Mouse (Mus musculus) hindbrain, postnatal 0 days (tissue): Measurements from ENCODE around the gene Cyp2f2. TPM values are rescaled to one million over a fixed set of nuclear protein-coding genes. Genes with fewer than 3 reads are reported as not detected.

Source experiments
- ATAC-seq: fragments of 200-750 bp; cut with Nextera tagmentation; 2 replicates; pipeline ENCODE4 v1.8.0; 2017; ENCODE audit warnings: mild to moderate bottlenecking, moderate TSS enrichment, moderate library complexity
- DNase-seq: peaks from one replicate; pipeline ENCODE4 v3.0.0-alpha.2; 2015; ENCODE audit warnings: low spot score
- H3K27ac ChIP-seq: fragments of 300-500 bp; sonication (generic); 2 replicates; pipeline ENCODE4 v1.5.1; 2014; ENCODE audit warnings: mild to moderate bottlenecking
- H3K27me3 ChIP-seq: fragments of 300-500 bp; sonication (generic); 2 replicates; pipeline ENCODE4 v1.6.1; 2014; ENCODE audit warnings: low read length, mixed read lengths; ENCODE audit not compliant: insufficient read depth
- H3K36me3 ChIP-seq: fragments of 300-500 bp; sonication (generic); 2 replicates; pipeline ENCODE4 v1.6.1; 2014; ENCODE audit warnings: low read length, mixed read lengths; ENCODE audit not compliant: insufficient read depth
- H3K4me1 ChIP-seq: fragments of 300-500 bp; sonication (generic); 2 replicates; pipeline ENCODE4 v1.6.1; 2014; ENCODE audit warnings: antibody characterized with exemption, low read length, mixed read lengths; ENCODE audit not compliant: insufficient read depth
- H3K4me2 ChIP-seq: fragments of 300-500 bp; sonication (generic); 2 replicates; pipeline ENCODE4 v1.6.1; 2014; ENCODE audit warnings: low read depth, mild to moderate bottlenecking, low read length, moderate library complexity, mixed read lengths
- H3K4me3 ChIP-seq: fragments of 300-500 bp; sonication (generic); 2 replicates; pipeline ENCODE4 v1.5.1; 2014; ENCODE audit warnings: low read length
- H3K9ac ChIP-seq: fragments of 300-500 bp; sonication (generic); replicated peaks from 2 replicates; pipeline ENCODE4 v1.6.1; 2014; ENCODE audit warnings: mild to moderate bottlenecking, low read length, moderate library complexity, mixed read lengths
- H3K9me3 ChIP-seq: fragments of 300-500 bp; sonication (generic); 2 replicates; pipeline ENCODE4 v1.6.1; 2016; ENCODE audit warnings: low read length, mixed read lengths
- CTCF ChIP-seq: IDR thresholded peaks from 2 replicates; pipeline ENCODE4 v1.5.1; 2016; ENCODE audit warnings: antibody characterized with exemption, control low read depth, low read depth
- WGBS: fragments of 180-500 bp; shearing (Covaris S2); extraction: QIAGEN DNeasy Blood & Tissue Kit; methylation state at CpG from one replicate; pipeline ENCODE4 v1.1.7; 2014; 5-methylcytosine and 5-hydroxymethylcytosine counted together
- polyA plus RNA-seq: library from polyadenylated mRNA; unstranded; fragments of >200 nt; fragmentation: Nextera tagmentation; extraction: Ambion mirVana; gene quantifications from 2 replicates; pipeline ENCODE4 v1.2.1, GENCODE M21; 2015
- total RNA-seq: library from RNA; depleted of rRNA; stranded (reverse); fragments of >200 nt; gene quantifications from 2 replicates; pipeline ENCODE4 v1.2.3, GENCODE M21; 2014

The Cyp2f2 gene
- total and polyA plus RNA-seq, 2 experiments from 2014 or later = 0.36 TPM; not detected in 1

DNA sequence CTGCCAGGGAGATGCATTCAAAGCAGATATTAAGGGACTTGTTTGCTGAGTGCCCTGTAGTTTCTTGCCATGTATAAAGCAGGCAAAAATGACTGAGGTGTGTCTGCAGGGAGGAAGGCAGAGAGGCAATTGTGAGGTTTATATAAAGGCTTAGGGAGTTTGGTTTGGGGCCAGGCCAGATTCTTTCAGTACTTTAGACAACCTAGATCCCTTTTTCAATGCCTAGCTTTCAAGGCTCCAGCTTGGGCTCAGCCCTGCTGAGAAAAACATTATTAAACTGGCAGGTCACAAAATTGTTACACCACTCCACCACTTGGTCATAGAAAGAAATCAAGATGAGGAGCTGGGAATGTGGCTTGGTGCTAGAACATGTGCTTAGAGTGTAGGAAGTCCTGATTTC, 9.4 kb upstream of the Cyp2f2 start:
- H3K4me3 ChIP-seq = no peak overlapping the region
- ATAC-seq (no peak), DNase-seq (no peak)
- H3K9me3 ChIP-seq = no peaks in the 10 kb centered on the region
- H3K9ac ChIP-seq = no peak overlapping the region
- H3K36me3 ChIP-seq = no peaks in the 10 kb centered on the region
- H3K27me3 ChIP-seq = no peaks in the 10 kb centered on the region
- H3K27ac ChIP-seq = no peak overlapping the region
- no peak overlapping the region for H3K4me2 ChIP-seq
- no peak for TF ChIP-seq CTCF
- H3K4me1 ChIP-seq = no peaks in the 10 kb centered on the region

DNA sequence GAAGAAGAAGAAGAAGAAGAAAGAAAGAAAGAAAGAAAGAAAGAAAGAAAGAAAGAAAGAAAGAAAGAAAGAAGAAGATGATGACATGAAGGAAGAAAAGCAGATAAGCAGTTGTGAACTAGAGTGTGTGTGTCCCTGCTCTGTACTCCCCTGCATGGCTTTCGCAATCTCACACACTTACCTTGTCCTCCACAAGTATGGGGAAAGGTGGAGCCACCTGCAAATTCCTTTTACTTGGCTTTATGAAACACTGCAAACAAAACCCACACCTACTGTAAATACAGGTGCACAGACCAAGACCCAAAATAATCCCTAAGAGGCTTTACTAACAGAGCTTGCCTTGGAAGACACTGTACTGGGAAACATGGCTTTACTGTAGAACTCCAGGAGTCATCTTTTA, 8.7 kb upstream of the Cyp2f2 start:
- TF ChIP-seq CTCF = no peak
- H3K27me3 ChIP-seq = no peaks in the 10 kb centered on the region
- no peak overlapping the region for H3K9ac ChIP-seq
- no peak overlapping the region for H3K27ac ChIP-seq
- no peak overlapping the region for H3K4me3 ChIP-seq
- DNase-seq (no peak), ATAC-seq (no peak)
- no peaks in the 10 kb centered on the region for H3K9me3 ChIP-seq
- no peaks in the 10 kb centered on the region for H3K4me1 ChIP-seq
- H3K4me2 ChIP-seq = no peak overlapping the region
- H3K36me3 ChIP-seq = no peaks in the 10 kb centered on the region
- 89% methylated on average over 1 of the region's 1 CpGs for WGBS

DNA sequence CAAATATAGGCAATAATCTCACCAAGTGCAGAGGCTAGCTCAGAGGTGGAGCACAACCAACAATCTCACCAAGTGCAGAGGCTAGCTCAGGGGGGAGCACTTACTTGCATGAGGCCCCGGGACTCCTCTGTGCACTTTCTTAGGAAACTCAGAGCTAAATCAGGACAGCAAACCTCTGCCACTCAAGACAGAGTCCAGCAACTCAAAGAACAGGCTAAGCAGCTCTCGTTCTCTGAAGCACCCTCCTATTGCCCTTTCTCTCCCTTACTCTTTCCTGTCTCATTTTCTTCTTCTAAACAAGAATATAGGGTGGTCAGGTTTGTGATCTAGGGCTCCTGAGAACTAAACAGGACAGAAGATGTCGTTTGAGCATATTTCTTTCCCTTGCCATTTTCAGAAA, 7.7 kb upstream of the Cyp2f2 start:
- Histone ChIP-seq H3K9me3 (no peaks in the 10 kb centered on the region), H3K27ac (no peak overlapping the region), H3K4me1 (no peaks in the 10 kb centered on the region), H3K27me3 (no peaks in the 10 kb centered on the region), H3K4me3 (no peak overlapping the region), H3K4me2 (no peak overlapping the region), H3K36me3 (no peaks in the 10 kb centered on the region), H3K9ac (no peak overlapping the region)
- DNase-seq = no peak
- no peak for TF ChIP-seq CTCF
- 81% methylated on average over 3 of the region's 3 CpGs for WGBS
- ATAC-seq = no peak

DNA sequence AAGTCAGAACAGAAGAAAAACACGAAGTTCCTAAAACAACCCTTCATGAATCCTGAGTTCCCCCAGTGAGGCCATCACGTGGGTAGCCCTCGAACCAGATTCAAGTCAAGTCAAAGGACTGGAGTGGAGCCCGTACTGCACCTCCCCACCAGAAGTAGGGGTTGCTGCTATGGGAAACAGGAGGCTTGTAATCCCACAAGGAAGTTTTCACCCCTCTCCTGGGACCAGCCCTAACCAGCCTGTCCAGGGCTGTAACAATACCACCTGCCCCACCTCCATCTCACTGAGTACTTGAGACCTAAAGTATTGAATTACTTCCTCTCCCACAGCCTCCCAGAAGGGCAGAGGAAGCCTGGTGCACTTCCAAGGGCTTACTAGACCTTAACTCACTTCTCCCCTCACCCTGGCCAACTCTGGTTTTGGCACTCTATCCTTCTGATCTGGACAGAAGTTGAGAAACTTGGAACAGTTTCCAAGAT, 1.6 kb upstream of the Cyp2f2 start:
- no peak for TF ChIP-seq CTCF
- ATAC-seq (no peak), DNase-seq (no peak)
- WGBS = 63% methylated on average over 4 of the region's 4 CpGs
- no peaks in the 10 kb centered on the region for H3K27me3 ChIP-seq
- no peaks in the 10 kb centered on the region for H3K36me3 ChIP-seq
- no peak overlapping the region for H3K9ac ChIP-seq
- no peaks in the 10 kb centered on the region for H3K4me1 ChIP-seq
- no peak overlapping the region for H3K4me3 ChIP-seq
- no peak overlapping the region for H3K27ac ChIP-seq
- H3K9me3 ChIP-seq = no peaks in the 10 kb centered on the region
- no peak overlapping the region for H3K4me2 ChIP-seq

DNA sequence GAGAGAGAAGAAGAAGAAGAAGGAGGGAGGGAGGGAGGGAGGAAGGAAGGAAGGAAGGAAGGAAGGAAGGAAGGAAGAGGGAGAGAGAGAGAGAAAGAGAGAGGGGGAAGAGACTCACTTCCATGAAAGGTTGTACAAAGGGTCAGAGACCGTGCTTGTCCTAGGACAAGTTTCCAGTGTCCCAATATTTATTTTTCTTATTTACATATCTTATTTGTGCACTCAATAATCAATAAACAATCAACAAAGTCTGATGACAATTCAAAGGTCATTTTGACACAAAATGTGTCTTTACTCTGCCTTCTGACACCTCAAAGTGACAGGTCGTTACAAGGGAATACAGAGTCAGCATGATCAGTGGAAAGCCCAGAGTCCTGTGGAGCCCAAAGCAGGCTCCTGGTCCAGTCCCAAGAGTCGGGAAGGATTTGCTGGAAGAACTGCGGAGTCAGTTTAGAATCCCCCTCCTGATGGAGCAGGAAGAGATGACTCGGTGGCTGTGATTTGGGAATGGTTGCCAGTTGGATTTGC, 4.7 kb downstream of the Cyp2f2 start:
- Histone ChIP-seq H3K9me3 (no peaks in the 10 kb centered on the region), H3K4me2 (no peak overlapping the region), H3K4me1 (no peaks in the 10 kb centered on the region), H3K27ac (no peak overlapping the region), H3K9ac (no peak overlapping the region), H3K36me3 (no peaks in the 10 kb centered on the region), H3K4me3 (no peak overlapping the region), H3K27me3 (no peaks in the 10 kb centered on the region)
- no peak for DNase-seq
- 74% methylated on average over 5 of the region's 5 CpGs for WGBS
- no peak for TF ChIP-seq CTCF
- no peak for ATAC-seq

DNA sequence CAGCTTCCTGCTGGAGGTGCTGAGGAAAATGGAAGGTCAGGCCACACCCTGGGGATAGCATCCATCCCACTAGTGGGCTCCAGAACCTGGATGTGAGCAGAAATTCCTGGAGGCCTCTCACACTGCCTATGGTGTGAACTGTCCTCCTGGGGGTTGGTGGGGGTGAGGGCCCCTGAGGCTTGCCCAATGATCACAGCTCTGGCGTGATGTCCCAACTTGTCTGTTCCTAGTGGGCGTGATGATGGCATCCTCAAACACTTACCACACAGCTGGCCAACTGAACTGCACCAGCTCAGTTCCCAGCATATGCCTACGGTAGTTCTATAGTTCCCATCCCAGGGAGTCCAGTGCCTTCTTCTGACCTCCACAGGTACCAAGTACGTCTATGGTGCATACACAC, 5.3 kb downstream of the Cyp2f2 start:
- H3K27ac ChIP-seq = no peak overlapping the region
- H3K36me3 ChIP-seq = no peaks in the 10 kb centered on the region
- ATAC-seq (no peak), DNase-seq (no peak)
- no peaks in the 10 kb centered on the region for H3K27me3 ChIP-seq
- no peaks in the 10 kb centered on the region for H3K4me1 ChIP-seq
- H3K4me3 ChIP-seq = no peak overlapping the region
- TF ChIP-seq CTCF = no peak
- 94% methylated on average over 4 of the region's 4 CpGs for WGBS
- no peaks in the 10 kb centered on the region for H3K9me3 ChIP-seq
- H3K4me2 ChIP-seq = no peak overlapping the region
- H3K9ac ChIP-seq = no peak overlapping the region

DNA sequence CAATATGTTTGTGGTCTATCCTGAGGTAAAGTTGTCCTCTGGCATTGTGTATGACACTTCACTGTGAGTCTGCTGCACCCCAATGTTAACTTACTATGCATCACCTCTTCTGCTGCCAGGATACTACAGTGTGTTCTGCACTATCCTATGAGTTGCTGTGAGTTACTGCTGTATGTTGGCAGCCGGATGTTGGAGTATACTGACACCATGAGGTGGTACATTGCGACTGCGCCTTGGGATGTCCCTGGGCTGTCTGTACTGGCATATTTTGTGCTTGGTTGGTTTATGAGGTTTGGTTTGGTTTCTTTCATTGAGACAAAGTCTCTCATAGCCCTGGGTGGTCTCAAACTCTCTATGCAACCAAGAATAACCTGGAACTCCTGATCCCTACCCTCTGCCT, 8.5 kb downstream of the Cyp2f2 start:
- Histone ChIP-seq H3K4me2 (no peak overlapping the region), H3K4me1 (no peaks in the 10 kb centered on the region), H3K36me3 (no peaks in the 10 kb centered on the region), H3K9ac (no peak overlapping the region), H3K4me3 (no peak overlapping the region), H3K9me3 (no peaks in the 10 kb centered on the region), H3K27me3 (no peaks in the 10 kb centered on the region), H3K27ac (no peak overlapping the region)
- DNase-seq (peak; percentile 61), ATAC-seq (peak; percentile 83)
- 45% methylated on average over 3 of the region's 3 CpGs for WGBS
- peak; percentile 76 for TF ChIP-seq CTCF
